Mouse (Mus musculus) retina, embryonic 14.5 days (tissue): ENCODE measurements around the gene Pla2g4f.

Source experiments
- DNase-seq: peaks from one replicate; pipeline ENCODE4 v3.0.0-alpha.2; 2015; ENCODE audit warnings: low spot score

The Pla2g4f gene

DNA sequence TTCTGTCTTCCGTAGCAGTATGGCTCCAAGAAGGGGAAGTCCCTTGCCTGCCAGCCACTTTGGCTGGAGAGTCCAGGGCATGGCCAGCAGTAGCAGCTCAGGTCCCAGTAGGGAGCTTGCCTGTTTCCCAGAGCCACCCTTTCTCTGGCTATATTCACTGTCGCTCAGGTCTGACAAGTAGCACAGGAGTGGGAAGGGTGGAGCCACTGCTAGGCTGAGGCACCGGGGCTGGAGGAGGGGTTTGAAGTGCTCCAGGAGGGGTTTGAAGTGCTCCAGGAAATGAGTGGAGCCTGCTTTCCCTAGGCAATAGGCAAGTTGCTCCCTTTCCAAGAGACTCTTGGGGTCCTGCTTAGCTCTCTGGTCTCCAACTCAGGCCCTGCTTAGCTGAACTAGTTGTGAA, at the start of gene Pla2g4f:
Gene Pla2g4f, minus strand, starts transcription at position 190 of the 400 bp plus-strand sequence.
- no peak for DNase-seq

DNA sequence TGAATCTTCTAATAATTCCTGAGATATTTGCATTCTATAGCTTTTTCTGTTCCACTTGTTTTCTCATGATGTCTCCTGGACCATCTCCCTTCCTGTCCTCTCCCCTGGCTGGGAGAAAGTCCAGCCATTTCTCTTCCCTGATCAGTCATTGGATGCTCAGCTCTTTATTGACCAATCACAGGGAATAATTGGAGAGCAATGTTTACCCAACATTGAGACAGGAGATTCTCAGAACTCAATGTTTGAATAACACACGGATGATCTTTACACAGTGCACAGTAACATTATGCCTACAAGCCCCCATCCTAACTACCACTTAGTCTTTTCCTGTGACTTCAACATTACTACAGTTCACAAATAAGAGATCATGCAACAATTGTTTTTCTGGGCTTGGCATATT, 46.5 kb upstream of the Pla2g4f start:
- no peak for DNase-seq

DNA sequence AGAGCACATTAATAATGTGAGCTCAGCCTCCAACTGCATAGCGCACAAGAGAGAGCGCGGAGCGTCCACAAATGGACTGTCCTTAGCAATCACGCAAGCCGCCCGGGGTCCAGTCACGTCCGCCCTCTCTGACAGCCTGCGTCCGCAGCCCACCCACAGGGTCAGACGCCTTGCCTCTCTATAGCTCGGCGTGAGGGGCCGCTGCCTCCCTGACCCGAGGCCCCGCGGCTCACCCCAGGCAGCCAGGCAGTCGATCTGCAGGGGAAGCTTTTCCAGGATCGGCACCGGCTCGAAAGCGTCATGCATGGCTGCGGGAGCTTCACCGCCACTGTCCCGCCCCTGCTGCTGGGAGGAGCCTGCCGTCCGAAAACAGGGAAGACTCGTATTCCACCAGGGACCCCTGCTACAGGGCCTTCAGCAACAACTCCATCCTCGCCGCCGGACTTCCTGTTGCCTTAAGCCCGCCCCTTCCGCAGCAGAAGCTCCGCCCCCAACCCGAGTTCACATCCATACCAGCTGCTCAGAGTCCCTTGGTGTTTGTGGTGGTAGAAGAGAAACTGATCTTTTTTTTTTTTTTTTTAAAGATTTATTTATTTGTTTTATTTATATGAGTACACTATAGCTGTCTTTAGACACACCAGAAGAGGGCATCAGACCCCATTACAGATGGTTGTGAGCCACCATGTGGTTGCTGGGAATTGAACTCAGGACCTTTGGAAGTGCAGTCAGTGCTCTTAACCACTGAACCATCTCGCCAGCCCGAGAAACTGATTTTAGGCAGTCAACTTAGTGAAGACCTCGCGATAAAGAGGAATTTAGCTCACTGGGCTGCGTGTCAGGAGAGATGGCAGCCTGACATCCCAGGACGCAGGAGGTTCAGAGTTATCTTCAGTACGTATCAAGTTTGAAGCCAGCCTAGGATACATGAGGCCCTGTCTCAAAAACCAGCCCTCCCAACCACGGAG, 39.0 kb upstream of the Pla2g4f start, which contains the start of gene Vps39:
Gene Vps39, minus strand, starts transcription at position 456 of the 965 bp plus-strand sequence.
- DNase-seq: peak; percentile 88

DNA sequence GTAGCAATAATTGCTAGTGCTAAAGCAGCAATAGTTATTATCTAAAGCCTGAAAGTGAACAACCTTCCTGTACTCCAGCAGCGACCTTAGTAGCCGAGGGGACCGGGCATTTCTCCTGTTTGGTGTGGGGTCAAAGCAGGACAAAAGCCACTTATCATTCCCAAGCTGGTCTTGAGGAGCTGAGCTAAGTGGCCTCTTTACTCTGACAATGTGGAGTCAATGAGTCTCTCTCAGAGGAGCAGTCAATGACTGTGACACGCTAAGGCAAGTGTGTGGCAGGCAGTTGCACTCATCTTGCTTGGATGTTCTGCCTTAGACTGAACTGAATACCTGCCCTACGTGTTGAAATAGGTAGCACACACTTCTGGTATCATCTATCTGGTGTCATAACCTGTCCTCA, 37.4 kb upstream of the Pla2g4f start:
- DNase-seq: no peak

- no peak for DNase-seq
Measured at GRCm38 (mm10) chr2:120348120-120348519, 34.2 kb upstream of the Pla2g4f start.

GRCm38 (mm10) chr2:120341741-120342140, 27.8 kb upstream of the Pla2g4f start:
- no peak for DNase-seq

DNA sequence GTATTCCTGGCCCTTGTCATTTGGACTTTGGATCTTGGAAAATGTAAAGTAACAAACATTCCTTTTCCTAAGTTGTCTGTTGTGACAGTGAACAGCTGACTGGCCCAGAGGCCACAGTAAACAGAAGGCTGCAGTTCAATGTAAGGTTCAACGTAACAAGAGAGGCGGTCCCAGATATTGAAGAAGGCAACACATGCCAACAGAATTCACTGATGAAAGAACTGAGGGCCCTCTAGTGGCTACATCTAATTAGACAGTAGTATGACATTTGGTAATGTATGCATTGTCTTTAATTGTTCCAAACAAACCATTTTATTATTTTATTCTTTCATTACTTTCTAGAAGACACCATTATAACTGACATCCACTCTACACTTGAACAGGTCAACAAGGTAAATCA, 23.9 kb upstream of the Pla2g4f start:
- peak; percentile 27 for DNase-seq

DNA sequence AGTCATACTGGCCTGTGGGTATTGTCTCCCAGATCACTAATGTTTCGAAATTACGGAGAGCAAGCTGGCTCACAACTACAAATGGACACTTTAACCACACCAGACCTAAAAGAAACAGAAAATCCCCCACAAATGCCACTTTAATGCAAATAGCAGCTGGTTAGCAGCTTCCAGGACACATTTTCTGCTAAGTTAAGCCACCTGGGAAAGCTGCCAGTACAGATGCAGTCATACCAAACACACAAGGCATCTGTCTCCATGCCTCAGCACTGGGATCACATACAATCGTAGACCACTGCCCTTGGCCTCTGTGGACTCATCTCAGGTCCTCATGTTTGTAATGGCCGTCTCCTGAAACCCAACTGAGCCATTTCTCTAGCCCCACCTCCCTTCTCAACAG, 17.6 kb upstream of the Pla2g4f start:
- DNase-seq: no peak

DNA sequence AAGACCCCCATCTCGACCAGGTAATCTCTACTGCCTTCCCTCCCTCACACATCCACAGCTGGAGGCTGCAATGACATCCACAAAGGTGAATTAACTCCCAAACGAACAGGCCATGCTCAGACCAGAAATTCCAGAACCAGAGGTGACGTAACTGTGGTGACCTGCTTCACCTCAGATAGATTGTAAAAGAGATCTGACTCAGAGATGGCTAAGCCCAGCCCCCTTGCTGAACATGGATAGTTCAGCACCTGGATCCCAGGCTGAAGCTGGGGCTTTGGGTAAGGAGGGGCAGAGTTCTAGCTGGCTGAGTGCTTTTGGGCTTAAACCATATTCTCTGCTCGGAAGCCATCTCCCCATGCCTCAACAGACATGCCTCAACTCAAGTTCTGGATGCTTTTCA, 1.1 kb upstream of the Pla2g4f start:
- no peak for DNase-seq

DNA sequence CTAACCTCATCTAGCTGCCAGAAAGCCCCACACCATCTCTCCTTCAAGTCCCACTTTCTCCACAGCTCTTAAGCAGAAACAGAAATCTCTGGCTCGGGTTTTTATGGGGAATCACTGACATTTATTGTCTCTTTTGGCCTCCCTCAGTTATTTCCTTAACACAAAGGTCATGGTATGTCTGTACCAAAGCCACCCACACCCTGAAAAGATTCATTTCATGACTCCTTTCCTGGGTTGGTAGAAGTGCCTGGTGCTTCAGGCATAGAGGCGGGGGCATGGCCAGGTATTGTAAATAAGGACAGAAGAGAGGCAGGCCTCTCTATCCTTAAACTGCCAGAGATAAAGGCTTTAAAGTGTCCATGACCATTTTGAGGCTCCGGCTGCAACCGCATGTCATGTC, 522 bp upstream of the Pla2g4f start:
- no peak for DNase-seq

DNA sequence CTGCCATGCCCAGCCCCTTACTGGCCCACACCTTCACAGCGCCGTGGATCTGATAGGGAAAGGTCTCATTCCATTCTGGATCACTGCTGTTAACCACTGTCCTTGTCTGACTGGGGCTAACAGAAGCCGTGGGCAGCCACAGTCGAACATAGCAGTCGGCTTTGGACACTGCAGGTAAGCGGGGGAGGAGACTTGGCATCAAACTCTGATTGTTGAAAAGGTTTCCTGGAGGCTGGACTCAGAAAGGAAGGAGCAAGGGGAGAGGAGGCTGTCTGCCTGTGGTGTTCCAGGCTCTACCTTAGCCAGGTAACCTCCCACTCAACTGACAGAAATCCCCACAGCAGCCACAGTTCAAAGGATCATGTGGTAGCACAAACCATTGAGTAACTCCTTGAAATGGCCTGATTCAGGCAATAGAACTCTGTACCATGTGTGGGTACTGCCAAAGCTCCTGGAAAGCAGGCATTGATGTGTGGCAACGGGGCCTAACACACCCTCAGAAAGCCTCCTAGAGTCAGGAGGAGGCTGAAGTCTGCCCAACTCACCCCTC, 1.6 kb downstream of the Pla2g4f start:
- no peak for DNase-seq

- DNase-seq: no peak
Measured at GRCm38 (mm10) chr2:120304113-120304512, 9.9 kb downstream of the Pla2g4f start.

GRCm38 (mm10) chr2:120301076-120301475, 12.9 kb downstream of the Pla2g4f start:
- DNase-seq: no peak

GRCm38 (mm10) chr2:120299866-120300265, 14.1 kb downstream of the Pla2g4f start:
- DNase-seq: no peak

- DNase-seq: no peak
Measured at GRCm38 (mm10) chr2:120296160-120296559, 17.8 kb downstream of the Pla2g4f start.

GRCm38 (mm10) chr2:120291471-120292078, 22.4 kb downstream of the Pla2g4f start:
- DNase-seq: no peak

GRCm38 (mm10) chr2:120288995-120289394, 25.0 kb downstream of the Pla2g4f start, which contains the start of gene Pla2g4d:
TSS of gene Pla2g4d (minus strand) at chr2:120289197.
- no peak for DNase-seq

- DNase-seq: no peak
Measured at GRCm38 (mm10) chr2:120288401-120288800, 25.6 kb downstream of the Pla2g4f start.

DNA sequence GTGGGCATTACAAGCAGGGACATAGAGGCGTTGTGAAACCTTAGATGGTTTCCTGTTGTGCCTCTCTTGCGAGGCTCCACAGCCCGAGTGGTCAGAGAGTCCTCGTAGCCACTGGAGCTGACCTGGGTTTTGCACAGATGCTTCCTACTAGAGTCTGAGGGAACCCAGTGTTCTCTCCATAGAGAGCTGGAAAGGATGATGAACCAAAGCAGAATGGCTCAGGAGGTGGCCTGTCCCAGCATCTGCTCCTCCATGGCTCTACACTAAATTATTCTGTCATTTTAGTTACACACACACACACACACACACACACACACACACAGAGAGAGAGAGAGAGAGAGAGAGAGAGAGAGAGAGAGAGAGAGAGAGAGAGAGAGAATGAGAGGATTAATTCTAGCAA, 28.3 kb downstream of the Pla2g4f start:
- no peak for DNase-seq

DNA sequence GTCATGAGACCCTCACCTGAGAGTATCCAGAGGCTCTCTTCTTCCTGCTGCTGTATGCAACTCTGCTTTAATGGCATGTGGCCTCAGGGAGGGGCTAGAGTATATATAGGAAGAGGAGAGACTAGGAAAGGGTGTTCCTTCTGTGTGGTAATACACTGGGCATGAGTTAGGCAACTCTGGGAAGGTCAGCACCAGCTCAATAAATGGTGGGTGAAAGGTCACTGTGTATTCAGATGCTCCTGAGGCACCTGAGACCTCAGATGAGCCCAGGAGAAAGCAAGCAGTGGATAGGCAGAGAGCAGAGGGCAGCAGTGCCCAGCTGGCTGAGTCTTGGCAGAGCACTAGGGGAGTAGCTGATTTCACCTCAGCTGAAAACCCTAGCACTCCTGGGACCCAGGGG, 29.3 kb downstream of the Pla2g4f start:
- DNase-seq: no peak

DNA sequence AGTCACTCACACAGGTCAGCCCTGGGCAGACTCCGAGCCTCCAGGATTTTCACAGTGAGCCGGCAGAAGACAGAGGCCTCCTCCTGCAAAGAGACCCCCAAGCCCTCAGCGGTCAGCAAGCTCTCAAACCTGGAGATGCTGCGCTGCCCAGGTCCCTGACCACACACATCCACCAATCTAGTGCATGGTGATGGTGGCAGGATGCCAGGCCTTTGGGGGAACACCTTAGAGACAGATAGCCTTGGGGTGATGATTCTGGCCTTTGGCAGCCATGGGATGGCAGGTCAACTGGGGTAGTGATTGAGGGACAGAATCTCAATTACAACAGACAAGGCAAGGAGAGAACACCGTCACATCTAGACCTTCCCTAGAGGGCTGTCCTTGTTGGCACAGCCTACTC, 29.9 kb downstream of the Pla2g4f start:
- no peak for DNase-seq

- DNase-seq: no peak
Measured at GRCm38 (mm10) chr2:120283550-120283949, 30.4 kb downstream of the Pla2g4f start.

DNA sequence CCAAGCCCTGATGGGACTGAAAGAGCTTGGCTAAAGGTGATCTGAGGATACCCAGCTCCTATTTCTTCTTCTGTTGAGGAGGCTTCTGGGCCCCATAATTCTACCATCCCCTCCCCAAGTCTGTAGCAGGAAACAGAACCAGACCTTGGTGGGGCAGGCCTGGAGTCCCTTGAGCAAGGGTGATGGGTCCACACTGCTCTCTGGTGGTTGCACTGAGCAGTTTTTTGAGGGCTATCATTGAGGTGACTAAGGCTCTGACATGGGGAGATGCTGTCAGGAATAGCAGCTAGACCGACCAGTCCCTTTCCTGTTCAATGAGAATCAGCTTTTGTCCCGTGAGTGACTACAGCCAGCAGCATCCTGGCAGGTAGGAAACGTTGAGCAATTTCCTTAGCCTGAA, 32.7 kb downstream of the Pla2g4f start:
- no peak for DNase-seq
